Mouse (Mus musculus) small intestine, adult 2 months (tissue): Measurements from ENCODE around the gene Tnfrsf1b.

Experiments used
- CTCF ChIP-seq: fragments of 200-500 bp; IDR thresholded peaks from 2 replicates; pipeline ENCODE4 v1.5.1; 2012; ENCODE audit warnings: low read depth, mild to moderate bottlenecking, control low read depth, inconsistent platforms, low read length, moderate library complexity, mixed read lengths; ENCODE audit not compliant: insufficient replicate concordance, insufficient read length; ENCODE audit errors: extremely low read depth
- POLR2A ChIP-seq: fragments of 200-500 bp; IDR thresholded peaks from 2 replicates; pipeline ENCODE4 v1.6.1; 2012; ENCODE audit warnings: low read depth, mild to moderate bottlenecking, control low read depth, inconsistent platforms, low read length, moderate library complexity

- no peak for TF ChIP-seq POLR2A
- TF ChIP-seq CTCF = no peak
Observed at GRCm38 (mm10) chr4:145264761-145265160, 18.1 kb upstream of the Tnfrsf1b start.
